Mouse (Mus musculus) left cerebral cortex, adult 2 months (tissue): ENCODE data around the gene Gatad2a. TPM values are rescaled to one million over a fixed set of nuclear protein-coding genes. Genes with fewer than 3 reads are reported as not detected.
A peak's percentile ranks its signal among the peaks of the same experiment; 100 is the strongest.
"Not testable (repeated sequence)": the region's sequence is repeated elsewhere in the genome, so short reads cannot be mapped to it uniquely, and the experiment has no call there.

Experiments
- DNase-seq, 2 experiments: peaks; one replicate each; pipeline ENCODE4 v3.0.0; 2021 to 2022; ENCODE audit warnings: low spot score in 2 of 2, mixed read lengths in 1 of 2; ENCODE audit errors: extremely low spot score in 1 of 2
- H3K27ac ChIP-seq: fragments of 200-600 bp; 2 replicates; pipeline ENCODE4 v1.8.1; 2022
- H3K4me3 ChIP-seq: fragments of 200-600 bp; 2 replicates; pipeline ENCODE4 v1.8.1; 2022
- CTCF ChIP-seq: fragments of 200-600 bp; IDR thresholded peaks from 2 replicates; pipeline ENCODE4 v1.8.1; 2022; ENCODE audit warnings: antibody characterized with exemption, mild to moderate bottlenecking, moderate library complexity
- intact Hi-C: fragments of 180-260 bp; cut with DNase I; formaldehyde crosslinking; loops from one replicate; pipeline ENCODE4 v1.15.1; 2025
- total RNA-seq, 2 experiments: library from RNA; stranded (reverse); gene quantifications; 2 replicates each; pipeline ENCODE4 v1.2.3; 2021

The Gatad2a gene
- total RNA-seq, 2 experiments from 2014 or later: 27.6 to 32.2 TPM

GRCm38 (mm10) chr8:70005178-70005577 is 9.0 kb upstream of the Gatad2a start:
- Histone ChIP-seq H3K4me3 (no peak overlapping the region), H3K27ac (no peak overlapping the region)
- TF ChIP-seq CTCF: no peak
- DNase-seq: no peak
- intact Hi-C loops: no loop called here

- intact Hi-C loops: no loop called here
- H3K4me3 ChIP-seq: no peak overlapping the region
- DNase-seq: no peak
- H3K27ac ChIP-seq: no peak overlapping the region
- TF ChIP-seq CTCF: no peak
Observed at GRCm38 (mm10) chr8:70004345-70004744, 8.2 kb upstream of the Gatad2a start.

- intact Hi-C loops: no loop called here
- no peak for DNase-seq
- H3K4me3 ChIP-seq: no peak overlapping the region
- no peak overlapping the region for H3K27ac ChIP-seq
- no peak; the same call in 1 of the 2 replicates for TF ChIP-seq CTCF
Observed at GRCm38 (mm10) chr8:70003204-70003657, 7.0 kb upstream of the Gatad2a start.

- not testable (repeated sequence) for H3K27ac ChIP-seq, H3K4me3 ChIP-seq, DNase-seq
- intact Hi-C loops: loop anchor here (1.0 kb wide), 1 partner anchor 83 kb away; no protein-coding TSS in a partner anchor
Observed at GRCm38 (mm10) chr8:70001892-70002191, 5.7 kb upstream of the Gatad2a start.

GRCm38 (mm10) chr8:70001176-70001891 is 5.2 kb upstream of the Gatad2a start:
- intact Hi-C loops: loop anchor here (1.0 kb wide), 1 partner anchor 82 kb away; no protein-coding TSS in a partner anchor
- Histone ChIP-seq H3K4me3 (no peak overlapping the region), H3K27ac (no peak overlapping the region)
- no peak for DNase-seq
- TF ChIP-seq CTCF: peak; percentile 59

- TF ChIP-seq CTCF: no peak
- H3K4me3 ChIP-seq: no peak overlapping the region
- intact Hi-C loops: no loop called here
Observed at GRCm38 (mm10) chr8:70000226-70000625, 4.0 kb upstream of the Gatad2a start.

GRCm38 (mm10) chr8:69999236-69999635 is 3.1 kb upstream of the Gatad2a start:
- DNase-seq: no peak
- no peak for TF ChIP-seq CTCF
- no peak overlapping the region for H3K27ac ChIP-seq
- intact Hi-C loops: loop anchor here (5.0 kb wide), 1 partner anchor 127 kb away; no protein-coding TSS in a partner anchor
- H3K4me3 ChIP-seq: no peak overlapping the region

More at GRCm38 (mm10) chr8:70000226-70000625, 4.0 kb upstream of the Gatad2a start:
- no peak for DNase-seq
- no peak overlapping the region for H3K27ac ChIP-seq

- no peak overlapping the region for H3K4me3 ChIP-seq
- no peak overlapping the region for H3K27ac ChIP-seq
- intact Hi-C loops: loop anchor here (5.0 kb wide), 1 partner anchor 126 kb away; no protein-coding TSS in a partner anchor
- no peak for TF ChIP-seq CTCF
- DNase-seq: no peak
Observed at GRCm38 (mm10) chr8:69998706-69999105, 2.5 kb upstream of the Gatad2a start.

- intact Hi-C loops: loop anchor here (5.0 kb wide), 1 partner anchor 124 kb away; no protein-coding TSS in a partner anchor
- TF ChIP-seq CTCF: no peak
- no peak for DNase-seq
- H3K4me3 ChIP-seq: peak overlapping the region; percentile 80
- H3K27ac ChIP-seq: peak overlapping the region; percentile 65; the same call in 1 of the 2 replicates
Observed at GRCm38 (mm10) chr8:69996589-69997285, 553 bp upstream of the Gatad2a start.

- DNase-seq: no peak
- peak overlapping the region; percentile 80 for H3K4me3 ChIP-seq
- intact Hi-C loops: loop anchor here (5.0 kb wide), 1 partner anchor 123 kb away; no protein-coding TSS in a partner anchor
- no peak for TF ChIP-seq CTCF
- H3K27ac ChIP-seq: peak overlapping the region; percentile 65; the same call in 1 of the 2 replicates
Observed at GRCm38 (mm10) chr8:69995422-69995775, 785 bp downstream of the Gatad2a start.

GRCm38 (mm10) chr8:69988936-69989335 is 7.2 kb downstream of the Gatad2a start:
- H3K4me3 ChIP-seq, intact Hi-C loops, H3K27ac ChIP-seq, DNase-seq: not testable (repeated sequence)

- Histone ChIP-seq H3K4me3 (no peak overlapping the region), H3K27ac (no peak overlapping the region)
- intact Hi-C loops: no loop called here
- no peak for TF ChIP-seq CTCF
- no peak for DNase-seq
Observed at GRCm38 (mm10) chr8:69987744-69988143, 8.4 kb downstream of the Gatad2a start.
